Mouse (Mus musculus): Measurements from ENCODE around the gene Otulinl.

Gene Otulinl

GRCm38 (mm10) chr15:27647686-27648085 is 33.7 kb downstream of the Otulinl start:
- DNase-seq = no peak

- DNase-seq = no peak
Measured at GRCm38 (mm10) chr15:27646665-27647064, 34.7 kb downstream of the Otulinl start.

GRCm38 (mm10) chr15:27645250-27645649 is 36.1 kb downstream of the Otulinl start:
- no peak for DNase-seq

- DNase-seq = peak; percentile 71
Measured at GRCm38 (mm10) chr15:27642895-27643294, 38.5 kb downstream of the Otulinl start.

GRCm38 (mm10) chr15:27641171-27641570 is 40.2 kb downstream of the Otulinl start:
- DNase-seq = no peak

GRCm38 (mm10) chr15:27633941-27634900 is 47.2 kb downstream of the Otulinl start:
- DNase-seq = no peak

GRCm38 (mm10) chr15:27630601-27631383 is 50.6 kb downstream of the Otulinl start, which contains the start of gene Otulin:
Gene Otulin (minus strand): TSS chr15:27630693.
- DNase-seq = peak; percentile 98

GRCm38 (mm10) chr15:27629800-27630600 is 51.4 kb downstream of the Otulinl start:
- DNase-seq = no peak

GRCm38 (mm10) chr15:27629046-27629445 is 52.3 kb downstream of the Otulinl start:
- no peak for DNase-seq

GRCm38 (mm10) chr15:27627794-27628193 is 53.6 kb downstream of the Otulinl start:
- no peak for DNase-seq

GRCm38 (mm10) chr15:27626314-27626713 is 55.1 kb downstream of the Otulinl start:
- peak; percentile 57 for DNase-seq

GRCm38 (mm10) chr15:27625890-27626255 is 55.5 kb downstream of the Otulinl start:
- DNase-seq = no peak

GRCm38 (mm10) chr15:27625014-27625889 is 56.1 kb downstream of the Otulinl start:
- no peak for DNase-seq

GRCm38 (mm10) chr15:27623286-27623685 is 58.1 kb downstream of the Otulinl start:
- no peak for DNase-seq

GRCm38 (mm10) chr15:27620475-27621185 is 60.7 kb downstream of the Otulinl start:
- no peak for DNase-seq

GRCm38 (mm10) chr15:27619683-27620082 is 61.7 kb downstream of the Otulinl start:
- DNase-seq = peak; percentile 79

GRCm38 (mm10) chr15:27618778-27619533 is 62.4 kb downstream of the Otulinl start:
- DNase-seq = no peak

- DNase-seq = no peak
Measured at GRCm38 (mm10) chr15:27617227-27617626, 64.2 kb downstream of the Otulinl start.

- no peak for DNase-seq
Measured at GRCm38 (mm10) chr15:27616159-27616558, 65.2 kb downstream of the Otulinl start.

GRCm38 (mm10) chr15:27613255-27613654 is 68.1 kb downstream of the Otulinl start:
- DNase-seq = no peak

Measured in kidney, adult 9 months (tissue).